Mouse (Mus musculus) urinary bladder, postnatal 36 days (tissue): Measurements from ENCODE around the gene Glt6d1.
"Not testable (repeated sequence)": the region's sequence is repeated elsewhere in the genome, so short reads cannot be mapped to it uniquely, and the experiment has no call there.

ENCODE experiments used
- DNase-seq, 2 experiments: peaks; one replicate each; pipeline ENCODE4 v3.0.0; 2022; ENCODE audit warnings: low spot score in 2 of 2, mixed read lengths in 1 of 2

Gene Glt6d1

DNA sequence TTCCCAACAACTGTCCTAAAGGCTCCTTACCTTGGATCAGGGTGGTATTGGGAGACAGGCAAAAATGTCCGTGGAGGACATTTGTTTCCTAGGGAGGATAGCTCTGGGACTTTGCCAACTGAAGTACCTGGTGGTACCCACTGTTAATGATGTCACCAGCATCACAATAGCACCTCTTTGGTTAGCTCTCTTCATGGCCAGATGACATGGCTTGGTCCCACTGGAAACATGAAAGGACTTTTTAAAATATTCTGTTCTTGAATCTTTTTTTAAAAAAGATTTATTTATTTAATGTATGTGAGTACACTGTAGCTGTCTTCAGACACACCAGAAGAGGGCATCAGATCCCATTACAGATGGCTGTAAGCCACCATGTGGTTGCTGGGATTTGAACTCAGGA, at the start of gene Glt6d1:
Gene Glt6d1, minus strand, starts transcription at position 101 of the 400 bp plus-strand sequence.
- DNase-seq, result not testable (repeated sequence)

DNA sequence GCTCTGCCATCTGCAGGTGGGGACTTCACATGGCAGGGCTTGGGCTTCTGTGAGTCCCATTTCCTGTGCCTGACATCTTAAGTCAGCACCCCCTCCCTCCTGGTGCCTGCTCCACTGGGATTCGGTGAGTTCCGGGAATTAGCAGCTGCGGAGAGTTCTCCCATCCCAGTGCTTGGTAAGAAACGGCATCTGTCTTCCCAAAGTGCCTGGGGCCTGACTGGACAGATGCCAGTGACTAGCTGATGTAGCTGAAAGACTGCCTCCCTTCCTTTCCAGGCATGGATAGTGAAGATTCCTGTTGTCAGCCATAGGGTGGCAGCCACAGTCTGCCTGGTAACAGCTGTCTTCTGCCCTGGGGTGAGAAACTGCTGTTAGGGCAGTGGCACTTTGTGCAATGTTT, 49.8 kb upstream of the Glt6d1 start:
- no peak for DNase-seq

DNA sequence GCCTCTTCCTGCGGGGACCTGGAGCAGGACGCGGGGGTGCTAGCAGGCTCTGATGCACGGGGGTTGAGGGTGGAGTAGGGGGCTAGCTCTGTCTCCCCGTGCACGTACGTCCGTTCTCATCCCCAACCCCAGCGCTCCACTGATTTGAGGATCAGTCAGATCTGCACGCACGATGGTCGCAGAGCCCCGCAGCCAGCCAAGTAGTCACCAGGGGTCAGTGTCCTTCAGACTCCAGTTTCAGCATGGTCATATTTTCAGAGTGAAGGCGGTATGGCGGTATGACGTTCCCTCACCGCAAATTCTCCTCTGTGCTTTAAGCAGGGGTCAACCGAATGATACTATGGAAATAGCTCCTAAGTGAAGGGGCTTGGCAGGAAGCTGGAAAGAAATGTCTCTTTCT, 48.6 kb upstream of the Glt6d1 start:
- DNase-seq, result no peak

DNA sequence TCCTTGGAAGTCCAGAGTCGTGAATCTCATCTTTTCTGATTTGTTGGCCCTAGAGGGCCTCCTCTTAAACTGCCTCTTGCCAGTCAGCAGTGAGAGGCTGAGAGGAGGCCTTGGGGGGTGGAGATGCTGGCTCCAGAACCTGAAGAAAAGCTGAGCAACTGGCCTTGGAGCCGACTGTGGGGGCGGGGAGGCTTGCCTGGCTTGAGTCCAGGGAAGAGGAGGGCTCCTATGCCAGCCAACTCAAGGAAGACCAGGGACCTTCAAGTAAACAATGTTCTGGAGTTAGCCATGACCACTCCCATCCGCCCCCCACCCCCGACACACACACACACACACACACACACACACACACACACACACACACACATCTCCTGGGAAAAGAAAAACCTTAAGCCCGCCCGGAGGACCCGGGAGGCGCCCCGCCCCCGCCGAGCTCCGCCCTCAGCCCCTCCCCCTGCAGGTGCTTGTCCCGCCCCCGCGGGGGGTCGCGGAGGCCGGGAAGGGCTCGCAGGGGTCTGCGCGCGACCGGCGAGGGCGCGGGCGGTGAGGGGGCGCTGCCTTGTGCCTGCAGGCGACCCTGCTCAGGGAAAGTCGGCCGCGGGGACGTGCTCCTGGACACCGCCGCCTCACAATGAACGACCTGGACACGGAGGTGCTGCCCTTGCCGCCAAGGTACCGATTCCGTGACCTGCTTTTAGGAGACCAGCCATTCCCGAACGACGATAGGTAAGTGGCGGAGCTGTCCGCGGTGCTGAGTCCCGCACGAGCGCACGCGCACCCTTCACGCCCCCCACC, 47.9 kb upstream of the Glt6d1 start, which contains the start of gene Kcnt1:
Gene Kcnt1, plus strand, starts transcription at position 398 of the 795 bp plus-strand sequence.
- DNase-seq, result peak in 1 of 2 experiments; percentile 12

DNA sequence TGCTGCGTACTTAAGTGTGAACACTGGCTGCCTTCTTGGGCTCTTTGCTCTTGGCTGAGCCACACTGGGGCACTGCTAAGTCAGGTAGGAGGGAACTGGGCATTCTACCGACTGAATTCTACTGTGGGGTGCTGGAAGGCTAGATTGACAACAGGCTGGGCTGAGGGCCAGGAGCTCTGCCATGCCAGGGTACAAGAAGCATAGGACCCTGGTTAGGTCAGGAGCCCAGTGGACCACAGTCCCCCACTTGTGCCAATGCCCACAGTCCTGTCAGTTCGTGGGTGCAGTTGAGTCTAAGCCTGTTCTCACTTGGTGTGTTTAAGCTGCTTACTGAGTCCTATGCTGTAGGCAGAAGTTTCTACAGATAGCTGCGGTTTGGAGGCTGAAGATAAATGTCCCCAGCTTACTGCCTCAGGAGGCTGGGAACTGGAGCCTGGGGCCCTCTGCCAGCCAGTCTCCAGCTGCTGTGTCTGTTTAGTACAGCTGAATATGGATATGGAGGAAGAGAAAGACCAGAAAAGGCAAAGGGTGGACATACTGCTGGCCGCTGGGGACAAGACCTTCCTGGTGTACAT, 47.1 kb upstream of the Glt6d1 start:
- no peak for DNase-seq

DNA sequence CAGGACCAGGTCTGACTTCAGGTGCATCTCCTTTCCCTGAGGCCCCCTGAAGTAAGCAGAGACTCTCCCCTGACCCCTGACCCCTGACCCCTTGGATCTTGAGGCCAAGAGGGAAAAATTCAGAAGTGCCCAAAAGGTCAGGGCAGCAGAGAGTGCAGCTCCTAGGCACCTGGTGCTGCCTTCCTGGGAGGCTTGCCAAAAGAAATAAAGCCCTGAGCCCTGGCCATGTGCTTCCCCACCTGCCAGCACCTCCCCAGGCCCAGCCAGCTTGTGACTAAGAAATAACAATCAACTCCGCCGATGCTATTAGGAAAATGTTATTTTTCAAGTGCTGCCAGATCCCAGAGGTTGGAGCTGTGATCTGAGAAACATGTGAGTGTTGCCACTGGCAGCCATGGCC, 46.4 kb upstream of the Glt6d1 start:
- no peak for DNase-seq

DNA sequence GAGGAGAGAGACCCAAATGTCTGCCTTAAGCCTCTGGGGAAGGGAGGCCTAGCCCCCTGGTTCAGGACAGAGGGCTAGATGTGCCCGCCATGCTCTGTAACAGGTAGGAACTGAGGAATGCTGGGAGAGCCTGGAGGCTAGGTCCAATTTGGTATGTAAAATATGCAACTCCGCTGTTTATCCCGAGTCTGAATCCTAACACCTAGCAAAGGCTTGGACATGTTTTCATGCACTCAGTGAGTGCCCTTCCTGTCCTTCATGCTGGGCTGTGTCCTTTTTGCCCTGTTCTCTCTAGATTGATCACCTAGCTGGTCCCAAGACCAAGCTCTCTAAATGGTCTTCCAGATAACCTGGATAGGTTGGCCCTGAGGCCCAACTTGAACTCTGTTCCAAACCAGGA, 44.2 kb upstream of the Glt6d1 start:
- no peak for DNase-seq

DNA sequence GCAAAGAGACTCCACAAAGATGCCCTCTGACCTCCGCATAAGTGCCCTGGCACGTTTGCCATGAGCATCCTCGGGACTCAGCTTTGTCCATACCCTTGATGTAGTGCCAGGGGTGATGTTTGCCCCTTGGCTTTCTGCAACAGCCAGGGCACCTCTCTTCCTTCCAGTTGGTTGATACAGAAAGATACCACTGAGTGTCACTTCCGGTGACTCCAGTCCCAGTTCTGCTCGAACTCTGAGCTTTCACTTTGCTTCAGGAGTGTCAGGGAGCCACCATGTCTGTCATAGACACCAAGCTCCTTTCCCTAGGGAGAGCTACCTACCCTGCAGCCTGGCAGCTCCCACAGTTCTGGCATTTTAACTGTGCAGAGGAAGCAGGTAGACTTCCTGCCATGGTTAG, 38.4 kb upstream of the Glt6d1 start:
- no peak for DNase-seq

DNA sequence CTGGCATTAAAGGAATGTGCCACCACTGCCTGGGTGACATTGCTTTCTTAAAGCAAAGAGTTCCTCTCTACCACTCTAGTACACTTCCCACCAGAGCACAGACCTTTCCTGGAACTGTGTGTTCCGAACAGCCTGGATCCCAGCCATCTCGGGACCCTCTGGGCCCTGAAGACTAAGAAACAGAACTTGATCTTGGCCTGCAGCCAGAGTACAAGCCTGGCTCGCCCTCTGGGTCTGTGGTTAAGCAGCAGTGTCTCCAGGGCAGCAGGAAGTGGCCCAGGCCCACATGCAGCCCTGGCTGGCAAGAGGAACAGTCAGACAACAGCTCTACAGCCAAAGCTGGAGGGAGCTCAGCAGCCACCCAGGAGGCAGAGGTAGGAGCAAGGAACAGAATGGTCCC, 37.0 kb upstream of the Glt6d1 start:
- peak in 1 of 2 experiments; percentile 31 for DNase-seq

DNA sequence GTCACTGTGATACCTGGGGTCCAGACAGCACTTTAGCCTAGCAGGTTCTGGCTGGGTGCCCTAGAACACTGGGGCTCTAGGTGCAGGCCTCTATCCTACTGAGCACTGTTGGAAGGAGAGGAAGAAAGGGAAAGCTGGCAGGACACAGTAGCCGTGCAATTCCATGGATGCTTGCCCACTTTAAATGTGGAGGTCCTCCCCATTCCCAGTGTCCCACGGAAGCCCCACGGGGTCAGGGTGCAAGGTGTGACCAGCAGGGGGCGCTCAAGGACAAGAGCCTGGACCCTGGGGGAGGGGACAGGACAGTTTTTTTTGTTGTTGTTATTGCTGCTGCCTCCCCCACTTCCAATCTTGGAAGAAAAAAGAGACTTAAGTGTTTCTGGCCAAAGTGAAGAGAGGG, 34.7 kb upstream of the Glt6d1 start:
- peak in 1 of 2 experiments; percentile 14 for DNase-seq

DNA sequence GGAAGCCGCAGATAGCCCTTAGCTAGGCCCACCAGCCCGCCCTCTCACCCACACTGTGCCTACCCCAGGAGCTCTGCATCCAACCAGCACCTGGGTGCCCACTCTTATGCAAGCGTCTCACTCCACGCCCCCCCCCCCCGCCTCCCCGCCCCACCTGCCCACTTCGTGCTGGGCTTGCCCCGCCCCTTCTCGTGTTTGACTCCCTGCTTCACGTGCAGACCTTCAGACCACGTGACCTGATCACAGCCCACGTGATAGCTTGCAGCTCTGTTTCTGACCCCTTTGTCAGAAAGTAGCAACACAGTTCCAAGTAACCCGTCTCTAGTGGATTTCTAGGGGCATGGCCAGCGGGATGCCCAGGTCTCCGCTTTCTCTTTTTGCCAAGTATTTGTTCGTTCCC, 31.6 kb upstream of the Glt6d1 start, which contains the start of gene Sohlh1:
Gene Sohlh1, minus strand, starts transcription at position 23 of the 400 bp plus-strand sequence.
- no peak for DNase-seq

DNA sequence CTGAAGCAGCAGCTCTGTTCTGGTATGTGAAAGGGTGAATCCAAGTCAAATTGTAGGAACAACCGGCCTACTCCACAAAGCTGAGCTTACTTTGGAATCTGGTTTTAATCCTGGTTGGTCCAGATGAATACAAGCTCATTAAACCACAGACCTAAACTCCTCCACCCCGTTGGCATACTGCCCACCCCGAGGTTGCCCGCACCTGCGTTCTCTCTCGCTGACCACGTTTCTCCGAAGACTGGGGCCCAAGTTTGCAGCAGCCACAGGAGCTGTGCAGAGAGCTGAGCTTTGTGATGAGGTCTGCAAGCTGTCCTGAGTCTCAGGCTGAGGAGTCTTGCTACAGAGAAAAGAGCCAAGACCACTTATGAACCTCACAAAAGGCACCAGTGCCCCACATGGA, 30.9 kb upstream of the Glt6d1 start:
- DNase-seq, result no peak

DNA sequence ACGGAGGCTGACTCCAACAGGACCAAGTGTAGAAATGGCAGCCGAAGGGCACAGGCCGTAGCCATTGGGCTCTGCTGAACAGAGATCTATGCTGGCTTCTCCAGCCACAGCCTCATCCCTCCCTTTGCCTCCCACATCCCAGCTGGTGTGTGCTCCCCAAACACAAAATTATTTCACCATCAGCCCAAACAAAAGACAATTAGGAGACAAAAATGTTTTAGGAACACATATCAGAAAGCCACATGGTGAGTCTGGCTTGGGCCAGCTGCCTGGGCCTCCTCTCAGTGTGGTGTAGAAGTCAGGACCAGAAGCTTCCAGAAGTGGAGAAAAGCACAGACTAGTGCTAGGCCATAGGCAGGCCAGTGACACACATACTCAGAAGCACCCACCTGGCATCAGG, 28.4 kb upstream of the Glt6d1 start:
- no peak for DNase-seq

DNA sequence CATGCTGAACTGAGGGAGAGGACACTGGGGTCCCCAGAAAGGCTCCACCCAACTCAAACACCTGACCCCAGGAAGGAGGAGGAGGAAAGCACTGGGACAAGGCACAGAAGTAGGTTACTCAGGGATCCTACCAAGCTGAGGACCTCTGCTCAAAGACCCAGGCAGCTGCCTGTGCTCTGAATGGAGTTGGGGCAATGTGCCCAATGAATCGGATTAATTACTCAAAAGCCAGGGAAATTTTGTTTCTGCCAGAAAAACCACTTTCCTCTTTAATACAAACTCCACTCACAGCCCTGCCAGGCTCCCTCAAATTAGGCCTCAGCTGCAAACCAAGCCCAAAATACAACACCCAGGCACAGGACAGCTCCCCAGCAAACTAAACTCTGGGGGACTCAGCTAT, 27.1 kb upstream of the Glt6d1 start:
- DNase-seq, result no peak

DNA sequence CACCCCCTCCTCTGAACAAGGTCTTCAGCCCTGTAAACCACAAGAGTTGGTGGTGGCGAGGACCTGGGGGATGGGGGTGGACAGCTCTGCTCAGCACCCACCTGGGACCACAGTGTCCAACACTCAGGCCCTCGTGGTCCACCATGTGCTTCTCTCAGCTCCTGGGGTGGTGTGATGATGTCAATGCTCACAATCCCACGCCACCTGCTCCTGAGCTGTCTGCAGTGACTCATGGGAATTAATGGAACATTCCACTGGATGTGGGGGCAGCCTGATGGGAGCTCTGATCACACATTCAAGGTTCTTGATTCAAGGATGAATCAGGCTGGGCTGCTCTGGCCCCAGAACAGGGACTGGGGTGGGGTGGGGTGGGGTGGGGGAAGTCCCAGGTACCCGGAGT, 26.5 kb upstream of the Glt6d1 start:
- no peak for DNase-seq

DNA sequence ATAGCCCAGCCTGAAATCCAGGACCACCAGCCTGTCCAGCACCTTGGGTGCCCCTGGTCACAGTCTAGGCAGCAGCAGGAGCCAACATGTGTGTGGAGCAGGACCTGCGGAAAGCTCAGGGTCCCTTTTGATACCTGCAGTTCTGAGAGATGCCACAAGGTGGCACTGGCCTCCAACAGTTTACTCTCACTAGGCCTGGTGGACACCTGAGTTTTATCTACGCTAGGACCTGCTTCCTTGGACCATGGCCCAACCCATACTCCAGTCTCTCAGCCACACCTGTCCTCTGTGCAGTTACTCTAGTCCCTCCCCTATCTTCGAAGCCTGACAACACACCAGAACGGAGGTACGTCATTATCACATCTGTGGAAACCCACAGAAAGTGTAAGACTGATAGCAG, 20.6 kb upstream of the Glt6d1 start:
- peak; percentile 65 to 72 for DNase-seq

DNA sequence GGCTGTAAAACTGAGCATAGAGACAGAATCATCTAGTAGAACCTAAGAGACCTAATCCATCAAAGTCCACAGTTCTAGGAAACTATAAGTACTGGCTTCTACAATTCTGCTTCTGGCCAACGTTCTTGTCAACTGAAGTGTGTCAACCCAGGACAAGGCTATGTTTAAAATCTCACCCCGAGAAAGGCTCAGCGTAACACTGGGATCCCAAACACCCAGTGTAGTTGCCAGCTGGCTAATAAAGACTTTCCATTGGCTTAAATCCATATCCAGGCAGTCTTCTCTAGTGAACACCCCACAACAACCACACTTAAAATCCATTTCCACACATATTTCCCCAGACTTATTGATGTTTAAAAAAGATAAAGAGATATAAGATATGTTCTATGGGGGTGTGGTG, 15.1 kb upstream of the Glt6d1 start:
- no peak for DNase-seq

DNA sequence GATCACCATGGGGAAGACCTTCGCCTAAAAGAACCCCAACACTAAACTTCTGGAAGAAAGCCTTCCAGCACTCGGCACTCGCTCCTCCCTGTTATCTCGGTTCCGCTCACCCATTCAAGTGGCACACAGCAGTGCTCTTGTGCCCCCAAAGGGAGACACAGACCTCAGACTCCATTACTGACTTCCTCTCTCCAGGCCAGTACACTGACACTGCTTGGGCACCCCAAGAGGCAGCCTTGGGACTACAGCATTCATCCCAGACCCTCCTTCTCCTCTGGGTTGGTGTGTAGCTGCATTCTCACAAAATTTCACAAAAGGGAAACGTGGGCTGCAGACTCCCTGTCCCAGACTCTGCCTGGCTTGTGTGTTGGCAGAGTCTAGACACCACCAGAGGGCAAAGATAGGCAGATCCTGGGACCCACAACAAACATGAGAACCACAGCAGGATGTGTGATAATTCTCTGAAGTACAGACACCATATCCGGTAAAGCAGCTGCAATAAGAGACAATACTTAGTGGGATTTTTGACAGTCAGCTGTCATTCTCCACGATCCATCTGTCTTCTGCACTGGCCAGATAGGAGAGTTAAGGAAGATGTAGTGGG, 12.8 kb upstream of the Glt6d1 start:
- no peak for DNase-seq

DNA sequence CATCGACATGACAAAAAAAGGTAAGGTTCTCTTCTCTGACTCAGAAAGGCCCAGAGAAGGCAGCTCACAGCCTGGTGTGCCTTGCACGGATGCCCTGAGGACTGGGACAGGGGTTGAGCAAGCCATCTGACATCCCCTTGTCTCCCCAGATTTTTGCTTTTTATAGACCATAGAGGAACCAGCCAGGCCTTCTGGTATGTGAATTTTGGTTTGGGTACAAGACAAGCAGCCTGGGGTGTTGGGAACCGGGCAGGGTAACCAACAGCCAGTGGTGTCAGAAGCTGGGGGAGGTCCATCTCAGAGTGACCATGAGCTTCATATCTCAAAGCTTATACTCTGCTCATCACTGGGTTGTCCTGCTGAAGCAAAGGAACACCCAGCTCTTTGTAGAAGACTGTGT, 9.1 kb upstream of the Glt6d1 start:
- no peak for DNase-seq

DNA sequence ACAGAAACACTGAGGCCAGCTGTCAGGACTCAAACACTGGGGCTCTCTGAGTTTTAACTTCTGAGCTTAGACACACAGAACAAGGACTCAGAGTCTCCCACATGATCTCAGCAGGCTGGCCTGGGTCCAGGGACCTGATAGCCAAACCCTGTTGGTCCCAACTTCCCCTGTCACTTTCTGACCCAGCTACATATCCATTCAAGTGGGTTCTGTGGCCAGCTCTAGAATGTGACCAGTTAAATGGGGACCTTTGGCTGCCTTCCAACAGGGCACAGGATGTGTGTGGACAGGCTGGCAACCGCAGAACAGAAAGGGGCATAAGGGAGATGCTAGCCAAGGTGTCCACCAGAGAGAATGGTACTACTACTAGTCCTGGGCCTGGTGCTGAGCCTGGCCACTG, 7.2 kb upstream of the Glt6d1 start, which contains the start of gene Lcn9:
Gene Lcn9, plus strand, starts transcription at position 348 of the 400 bp plus-strand sequence.
- no peak for DNase-seq

DNA sequence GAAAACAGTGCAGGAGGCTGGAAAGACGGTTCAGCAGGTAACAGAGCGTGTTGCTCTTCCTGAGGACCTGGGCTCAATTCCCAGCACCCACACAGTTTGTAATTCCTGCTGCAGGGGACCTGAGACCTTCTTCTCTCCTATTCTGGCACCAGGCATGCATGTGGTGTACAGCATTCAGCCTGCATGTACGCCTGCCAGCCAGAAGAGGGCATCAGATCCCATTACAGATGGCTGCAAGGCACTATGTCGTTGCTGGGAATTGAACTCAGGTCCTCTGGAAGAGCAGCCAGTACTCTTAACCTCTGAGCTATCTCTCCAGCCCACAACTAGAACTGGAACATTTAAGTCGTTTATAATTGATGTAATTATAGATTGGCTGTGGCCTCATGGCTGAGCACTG, 2.3 kb downstream of the Glt6d1 start:
- DNase-seq, result no peak

DNA sequence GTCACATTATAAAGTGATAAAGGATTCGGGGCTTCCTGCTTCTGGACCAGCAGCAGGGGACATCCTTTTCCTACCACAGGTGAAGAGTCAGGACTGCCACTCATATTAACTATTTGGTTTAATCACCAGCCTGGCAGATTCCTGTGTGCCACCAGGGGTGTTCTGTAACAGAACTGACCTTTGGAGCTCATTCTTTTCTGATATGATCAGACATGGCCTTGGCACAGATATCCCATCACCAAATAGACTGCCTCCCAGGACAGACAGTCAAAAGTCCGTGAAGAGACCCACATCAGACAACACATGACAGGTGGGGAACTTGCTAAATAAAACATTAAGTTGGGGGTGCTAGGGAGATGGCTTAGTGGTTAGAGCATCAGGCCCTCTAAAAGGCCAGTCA, 3.9 kb downstream of the Glt6d1 start:
- no peak for DNase-seq

DNA sequence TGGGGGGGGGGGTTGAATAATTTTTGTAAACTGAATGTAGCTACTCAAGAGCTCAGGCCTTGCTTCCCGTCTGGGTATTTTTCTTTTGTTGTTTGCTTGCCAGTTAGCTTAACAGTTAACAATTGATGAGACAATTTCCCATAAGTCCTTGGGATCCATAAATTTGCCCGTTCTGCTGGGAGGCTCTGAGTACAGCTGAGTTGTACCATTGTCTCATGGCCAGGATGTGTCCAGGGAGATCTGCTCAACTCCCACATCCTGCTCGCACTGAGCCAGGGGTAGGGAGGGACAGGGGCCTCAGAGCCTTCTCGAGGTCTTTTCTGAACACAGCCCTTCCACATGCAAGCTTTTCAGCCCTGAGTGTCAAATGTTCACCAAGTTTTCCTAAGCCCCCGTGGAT, 17.6 kb downstream of the Glt6d1 start:
- no peak for DNase-seq
